Mouse (Mus musculus): ENCODE results near the gene Rpl12.

DNA sequence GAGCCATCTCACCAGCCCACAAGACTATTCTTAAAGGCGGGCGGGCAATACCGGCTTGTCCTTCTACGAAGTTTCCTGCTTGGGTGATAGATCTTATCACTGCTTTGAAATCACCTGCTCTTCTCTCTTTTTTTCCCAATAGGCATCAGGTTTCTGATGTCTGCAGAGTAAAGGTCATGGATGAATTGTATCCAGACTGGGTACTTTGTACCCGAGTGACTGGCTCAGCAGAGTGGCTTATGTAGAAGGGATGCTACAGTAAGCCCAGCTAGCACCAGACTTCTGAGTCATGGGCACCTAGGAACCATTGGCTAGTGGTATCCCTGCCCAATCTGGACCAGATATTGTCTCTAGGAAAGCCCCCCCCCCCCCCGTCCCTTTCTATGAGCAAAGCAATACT, 22.3 kb downstream of the Rpl12 start:
- TF ChIP-seq CTCF (IDR thresholded peaks at IDR 0.05; ENCODE audit: low read depth) (no peak), EP300 (IDR thresholded peaks at IDR 0.05; ENCODE audit: low read depth) (no peak)

Measured in liver, embryonic 14.5 days (tissue).